Mouse (Mus musculus) ES-E14 (cell line): ENCODE data around the gene S1pr2.
"Not testable (repeated sequence)": the region's sequence is repeated elsewhere in the genome, so short reads cannot be mapped to it uniquely, and the experiment has no call there.

Experiments used
- MAFK ChIP-seq: IDR thresholded peaks from 2 replicates; pipeline ENCODE4 v1.6.1; 2014; ENCODE audit warnings: mild to moderate bottlenecking, low read depth, low read length, inconsistent platforms; ENCODE audit not compliant: insufficient read depth
- ZC3H11A ChIP-seq: IDR thresholded peaks from 2 replicates; pipeline ENCODE4 v1.6.1; 2012; ENCODE audit warnings: low read depth, mild to moderate bottlenecking, inconsistent platforms, low read length, borderline replicate concordance
- ZNF384 ChIP-seq: IDR thresholded peaks from 2 replicates; pipeline ENCODE4 v1.6.1; 2012; ENCODE audit warnings: low read depth, low read length, inconsistent platforms

DNA sequence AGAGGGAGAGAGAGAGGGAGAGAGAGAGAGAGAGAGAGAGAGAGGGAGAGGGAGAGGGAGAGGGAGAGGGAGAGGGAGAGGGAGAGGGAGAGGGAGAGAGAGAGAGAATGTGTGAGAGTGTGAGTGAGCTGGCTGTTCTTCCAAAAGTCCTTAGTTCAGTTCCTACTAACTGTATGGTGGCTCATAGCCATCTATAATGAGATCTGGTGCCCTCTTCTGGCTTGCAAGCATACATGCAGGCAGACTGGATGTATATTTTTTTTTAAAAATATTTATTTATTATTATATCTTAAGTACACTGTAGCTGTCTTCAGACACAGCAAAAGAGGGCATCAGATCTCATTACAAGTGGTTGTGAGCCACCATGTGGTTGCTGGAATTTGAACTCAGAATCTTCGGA lies 21.8 kb upstream of the S1pr2 start:
- TF ChIP-seq ZC3H11A (peak; percentile 52), ZNF384 (peak; percentile 67)
- TF ChIP-seq MAFK, result not testable (repeated sequence)
